Mouse (Mus musculus) ES-Bruce4 (cell line): ENCODE results near the gene Dtnb. TPM values are rescaled to one million over a fixed set of nuclear protein-coding genes. Genes with fewer than 3 reads are reported as not detected.

Source experiments
- H3K27ac ChIP-seq: 2 replicates; pipeline ENCODE4 v1.5.1; 2012; ENCODE audit warnings: low read length, inconsistent platforms; ENCODE audit not compliant: insufficient read depth
- H3K27me3 ChIP-seq: 2 replicates; pipeline ENCODE4 v1.6.1; 2012; ENCODE audit warnings: mild to moderate bottlenecking, low read length, inconsistent platforms; ENCODE audit not compliant: control insufficient read depth, poor library complexity, insufficient read depth, severe bottlenecking
- H3K36me3 ChIP-seq: 2 replicates; pipeline ENCODE4 v1.6.1; 2012; ENCODE audit warnings: inconsistent platforms, mild to moderate bottlenecking, low read length, moderate library complexity; ENCODE audit not compliant: control insufficient read depth, poor library complexity, insufficient read depth, severe bottlenecking
- H3K4me1 ChIP-seq: one replicate; pipeline ENCODE4 v1.8.1; 2011; ENCODE audit warnings: low read length; ENCODE audit not compliant: control insufficient read depth, insufficient read depth
- H3K4me3 ChIP-seq: 2 replicates; pipeline ENCODE4 v1.5.1; 2011; ENCODE audit warnings: low read depth, mild to moderate bottlenecking, low read length
- H3K9ac ChIP-seq: 2 replicates; pipeline ENCODE4 v1.6.1; 2012; ENCODE audit warnings: low read depth, mild to moderate bottlenecking, inconsistent platforms; ENCODE audit not compliant: poor library complexity, severe bottlenecking
- H3K9me3 ChIP-seq: replicated peaks from 2 replicates; pipeline ENCODE4 v1.6.1; 2012; ENCODE audit warnings: mild to moderate bottlenecking, low read length, inconsistent platforms; ENCODE audit not compliant: control insufficient read depth, poor library complexity, insufficient read depth, severe bottlenecking
- CTCF ChIP-seq: IDR thresholded peaks from one replicate; pipeline ENCODE4 v1.8.1; 2011; ENCODE audit warnings: low read depth, low read length
- EP300 ChIP-seq: IDR thresholded peaks from 2 replicates; pipeline ENCODE4 v1.6.1; 2011; ENCODE audit warnings: low read depth, low read length; ENCODE audit not compliant: insufficient read depth
- POLR2A ChIP-seq: IDR thresholded peaks from one replicate; pipeline ENCODE4 v1.8.1; 2011; ENCODE audit warnings: low read length; ENCODE audit not compliant: insufficient read depth
- polyA plus RNA-seq: library from polyadenylated mRNA; stranded (reverse); fragments of >200 nt; gene quantifications from 2 replicates; pipeline ENCODE4 v1.2.4, GENCODE M21; 2011; ENCODE audit warnings: low read depth; ENCODE audit not compliant: missing spikeins, insufficient read depth, insufficient read length

Dtnb gene
- polyA plus RNA-seq, 1 experiment: 62.1 TPM

DNA sequence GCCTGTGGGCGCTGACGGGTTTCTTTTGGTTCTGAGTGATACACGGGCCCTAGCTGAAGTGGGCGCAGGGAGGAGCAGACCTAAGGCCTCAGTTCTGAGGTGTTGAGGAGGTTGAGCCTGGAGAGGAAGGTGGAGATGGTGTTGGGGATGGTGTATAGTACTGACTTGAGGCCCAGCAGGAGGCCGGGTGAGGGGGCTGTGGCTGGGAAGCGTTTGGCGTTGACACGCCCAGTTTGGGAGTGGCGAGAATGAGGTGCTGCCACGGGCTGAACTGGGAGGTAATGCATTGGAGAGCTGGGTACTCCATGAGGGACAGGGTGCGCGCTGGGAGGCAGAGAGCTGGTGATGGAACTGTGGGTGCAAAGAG, 253.5 kb downstream of the Dtnb start:
- H3K9ac ChIP-seq: no peak overlapping the region
- peak overlapping the region; percentile 17 for H3K4me3 ChIP-seq
- H3K27ac ChIP-seq: no peak overlapping the region
- no peaks in the 10 kb centered on the region for H3K36me3 ChIP-seq
- H3K27me3 ChIP-seq: no peaks in the 10 kb centered on the region
- peaks cover 9% of the 10 kb centered on the region for H3K4me1 ChIP-seq
- no peak for TF ChIP-seq CTCF
- no peak for TF ChIP-seq EP300
- no peak for TF ChIP-seq POLR2A
- no peaks in the 10 kb centered on the region for H3K9me3 ChIP-seq

DNA sequence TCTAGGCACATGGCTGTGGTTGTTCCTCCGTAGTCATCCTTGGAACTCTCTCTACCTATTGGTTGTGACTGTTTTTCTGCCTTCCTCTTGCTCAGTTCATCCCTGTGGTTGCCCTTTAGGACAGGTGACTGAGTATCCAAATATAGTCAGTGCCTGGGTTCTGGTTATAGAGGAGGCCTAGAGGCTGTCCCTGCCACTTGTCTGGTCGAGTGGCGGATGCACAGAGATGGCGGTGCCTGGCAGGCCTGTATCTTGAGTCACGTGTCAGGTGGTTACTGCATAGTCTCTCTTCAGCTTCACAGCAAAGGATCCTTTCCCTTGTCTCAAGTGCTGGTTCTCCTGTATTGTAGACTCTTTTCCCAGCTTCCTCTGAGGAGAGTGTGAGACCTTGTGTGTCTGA, 255.6 kb downstream of the Dtnb start:
- Histone ChIP-seq H3K9ac (no peak overlapping the region), H3K4me3 (no peak overlapping the region), H3K9me3 (no peaks in the 10 kb centered on the region), H3K27me3 (no peaks in the 10 kb centered on the region), H3K27ac (no peak overlapping the region), H3K4me1 (peaks cover 9% of the 10 kb centered on the region), H3K36me3 (no peaks in the 10 kb centered on the region)
- TF ChIP-seq EP300 (no peak), CTCF (no peak), POLR2A (no peak)

Other genes with a start within 250 kb of the Dtnb start
- gene Kif3c, start 207.2 kb upstream of the Dtnb start, polyA plus RNA-seq: 13.1 and 15.1 TPM in 2 replicates
- 60.7 and 60.9 TPM in 2 replicates for gene Asxl2, start 145.5 kb upstream of the Dtnb start, polyA plus RNA-seq
- 31.9 and 44.2 TPM in 2 replicates for gene Dnmt3a, start 233.6 kb downstream of the Dtnb start, polyA plus RNA-seq